Mouse (Mus musculus): ENCODE data around the gene Cdhr2.

Cdhr2 gene

DNA sequence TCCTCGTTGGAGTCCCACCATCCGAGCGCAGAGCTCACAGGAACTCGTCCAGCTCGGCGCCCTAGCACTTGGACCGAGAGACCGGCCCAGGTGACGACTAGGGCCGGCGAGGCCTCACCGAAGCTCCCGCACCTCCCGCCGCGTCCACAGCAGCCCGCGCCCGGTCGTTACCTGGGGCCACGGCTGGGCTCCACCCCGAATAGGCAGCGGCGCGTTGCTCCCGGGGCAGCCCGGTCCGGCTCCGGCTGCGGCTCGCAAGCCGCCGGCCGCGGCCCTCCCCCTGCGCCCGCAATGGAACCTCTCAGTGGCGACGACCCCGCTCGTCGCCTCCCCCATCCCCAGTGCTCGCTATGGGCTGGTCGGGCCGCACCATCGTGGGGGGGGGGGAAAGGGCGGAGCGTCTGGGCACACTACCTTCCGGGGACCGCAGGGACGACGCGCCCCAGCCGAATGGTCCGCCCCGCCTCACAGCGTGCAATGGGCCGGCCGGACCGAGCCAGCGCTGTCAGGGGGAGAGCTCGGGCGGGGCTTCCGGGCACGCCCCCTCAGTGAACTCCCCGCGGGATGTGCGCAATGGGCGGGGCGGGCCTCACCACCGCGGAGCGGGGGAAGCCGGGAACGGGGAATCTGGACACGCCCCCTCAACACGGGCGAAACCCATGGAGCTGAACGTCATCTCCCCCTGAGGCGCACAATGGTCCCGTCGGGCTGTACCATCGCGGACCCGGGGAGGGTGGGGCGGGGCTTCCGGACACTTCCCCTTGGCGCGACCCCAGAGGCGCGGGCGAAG, 7.5 kb upstream of the Cdhr2 start, which contains the start of gene Rnf44:
Gene Rnf44, minus strand, starts transcription at position 350 of the 790 bp plus-strand sequence.
- peak; percentile 99 to 100 for DNase-seq

DNA sequence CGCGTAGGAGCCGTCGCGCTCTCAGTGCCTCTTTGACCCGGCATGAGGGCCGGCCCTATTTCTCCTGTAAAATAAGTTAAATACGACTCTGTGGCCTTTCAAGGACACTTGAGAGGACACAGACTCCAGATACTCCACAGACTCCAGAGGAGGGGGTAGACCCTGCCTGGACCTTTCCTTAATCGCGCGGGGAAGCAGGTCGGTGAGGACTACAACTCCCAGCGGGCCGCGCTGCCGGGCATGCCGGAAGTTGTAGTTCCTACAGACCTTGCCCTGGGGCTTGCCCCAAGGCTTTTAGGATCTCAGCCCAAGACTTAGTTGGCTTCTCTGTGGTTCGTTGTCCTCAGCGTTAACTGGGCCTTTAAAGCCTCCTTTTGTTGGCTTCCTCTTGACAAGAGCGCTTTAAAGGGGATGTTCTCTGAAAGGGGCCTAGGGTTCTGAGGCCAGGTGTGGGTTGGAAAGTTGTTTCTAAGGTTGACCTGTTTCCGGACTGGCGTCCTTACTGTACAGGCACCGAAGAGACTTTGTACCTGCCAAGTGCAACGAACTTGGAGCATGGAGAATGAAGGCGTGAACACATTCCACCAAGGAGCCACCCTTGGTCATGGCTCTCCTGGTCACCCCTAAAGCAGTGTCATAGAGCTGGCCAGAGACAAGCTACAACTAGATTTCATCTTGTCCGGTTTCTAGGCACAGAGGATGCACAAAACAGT, 6.8 kb upstream of the Cdhr2 start:
- no peak for DNase-seq

DNA sequence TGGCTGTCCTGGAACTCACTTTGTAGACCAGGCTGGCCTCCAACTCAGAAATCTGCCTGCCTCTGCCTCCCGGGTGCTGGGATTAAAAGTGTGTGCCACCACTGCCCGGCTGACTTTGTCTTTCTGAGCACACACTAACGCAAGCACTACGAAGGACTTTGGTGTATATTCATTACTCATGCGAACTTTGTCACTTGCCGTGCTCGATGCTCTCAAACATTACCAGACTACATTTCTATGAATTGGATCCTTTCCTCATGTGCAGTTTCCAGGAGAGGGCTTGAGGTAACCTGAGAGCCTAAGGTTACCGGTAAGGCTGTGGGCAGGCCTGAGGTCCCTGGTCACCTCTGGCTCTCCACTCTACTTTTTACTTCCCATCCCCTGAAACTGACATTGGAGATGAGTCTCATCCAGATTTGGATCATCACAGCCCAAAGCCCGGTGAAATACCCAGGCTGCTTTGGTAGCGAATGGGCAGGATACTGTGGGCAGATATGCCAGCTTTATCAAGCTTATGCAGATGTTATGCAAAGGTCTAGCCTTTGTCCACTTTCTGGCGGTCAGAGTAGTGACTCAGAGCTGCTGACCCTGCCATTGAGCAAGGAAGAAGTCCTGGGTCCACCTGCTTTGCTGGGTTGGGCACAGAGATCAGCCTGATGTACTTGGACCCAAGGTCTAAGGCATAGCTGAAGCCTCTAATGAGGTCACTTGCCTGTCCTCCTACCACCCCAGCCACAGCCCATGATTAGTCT, 5.6 kb upstream of the Cdhr2 start:
- DNase-seq, result no peak

DNA sequence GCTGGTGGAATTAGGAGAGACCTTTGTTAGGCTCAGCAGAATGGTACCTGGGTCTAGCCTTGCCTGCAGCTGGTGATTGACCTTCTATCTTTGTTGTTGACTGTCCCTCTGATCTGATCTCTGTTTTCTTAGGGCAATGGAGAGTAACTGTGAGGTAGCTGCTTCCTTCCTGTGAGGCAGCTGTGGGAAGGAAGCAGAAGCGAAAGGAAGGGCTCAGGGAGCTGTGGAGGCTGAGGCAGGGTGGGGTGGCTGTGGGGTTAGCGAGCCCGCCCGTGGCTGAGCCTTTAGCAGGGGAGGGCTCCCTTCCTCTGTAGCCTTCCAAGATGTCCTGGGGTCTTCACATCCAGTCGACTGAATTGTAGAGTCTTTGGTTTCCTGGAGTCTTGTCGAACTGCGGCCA, 1.2 kb downstream of the Cdhr2 start:
- DNase-seq, result no peak

DNA sequence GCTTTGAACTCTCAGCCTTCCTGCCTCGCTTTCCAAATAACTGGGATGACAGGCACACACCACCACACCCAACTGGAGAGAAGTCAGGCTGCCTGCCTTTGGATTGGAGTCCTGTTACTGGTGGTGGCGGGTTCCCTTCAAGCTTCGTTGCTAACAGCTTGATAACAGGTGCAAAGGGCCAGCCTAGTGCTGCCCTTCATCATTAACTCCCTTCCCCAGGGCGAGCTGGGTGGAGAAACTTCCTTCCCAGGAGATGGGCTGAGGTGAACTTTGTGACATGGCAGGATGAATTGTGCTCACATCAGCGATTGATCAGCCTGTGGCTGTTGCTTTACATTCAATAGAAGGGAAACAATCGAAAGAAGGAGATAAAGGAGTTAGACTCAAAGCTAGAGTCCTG, 3.6 kb downstream of the Cdhr2 start:
- DNase-seq, result no peak

DNA sequence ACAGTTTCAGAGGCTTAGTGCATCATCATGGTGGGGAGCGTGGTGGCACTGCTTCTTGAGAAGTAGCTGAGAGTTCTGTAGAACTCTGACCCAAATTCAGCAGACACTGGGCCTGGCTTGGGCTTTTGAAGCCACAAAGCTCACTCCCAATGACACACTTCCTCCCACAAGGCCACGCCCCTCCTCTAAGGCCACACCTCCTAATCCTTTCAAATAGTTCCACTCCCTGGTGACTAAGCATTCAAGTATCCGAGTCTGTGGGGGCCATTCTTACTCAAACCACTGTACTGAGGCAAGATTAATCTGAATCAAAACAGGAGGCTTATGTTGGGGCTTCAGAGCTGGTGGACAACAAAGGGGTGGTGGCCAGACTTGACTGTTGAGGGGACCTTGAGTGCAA, 9.6 kb downstream of the Cdhr2 start:
- no peak for DNase-seq

DNA sequence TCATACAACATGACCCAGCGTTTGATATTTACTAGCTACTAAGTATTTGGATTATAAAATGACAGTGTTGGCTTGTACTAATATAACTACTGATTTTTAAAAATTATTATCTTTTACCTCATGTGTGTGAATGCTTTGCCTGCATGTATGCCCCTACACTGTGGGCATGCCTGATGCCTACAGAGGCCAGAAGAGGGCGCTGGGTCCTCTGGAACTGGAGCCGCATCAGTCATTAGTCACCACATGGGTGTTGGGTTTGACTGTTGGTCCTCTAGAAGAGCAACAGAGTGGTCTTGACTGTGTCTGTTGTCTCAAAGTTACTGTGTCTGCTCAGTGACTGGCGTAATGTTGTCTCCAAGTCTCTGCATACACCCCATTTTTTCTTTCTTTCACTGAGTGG, 13.1 kb downstream of the Cdhr2 start:
- no peak for DNase-seq

DNA sequence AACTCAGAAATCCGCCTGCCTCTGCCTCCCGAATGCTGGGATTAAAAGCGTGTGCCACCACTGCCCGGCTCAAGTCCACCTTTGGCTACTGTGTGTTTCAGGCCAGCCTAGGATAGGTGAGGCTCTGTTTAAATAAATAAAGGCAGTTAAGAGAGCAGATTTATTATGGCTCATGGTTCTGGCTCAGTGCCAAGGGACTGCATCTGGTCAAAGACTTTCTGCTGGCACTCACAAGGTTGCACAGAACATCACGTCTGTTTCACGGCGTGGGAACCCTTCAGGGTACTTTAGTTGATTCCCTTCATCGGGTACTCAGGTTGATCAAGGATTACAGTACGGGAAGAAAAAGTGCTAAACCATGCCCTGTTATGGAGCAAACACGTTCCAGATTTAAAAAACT, 13.7 kb downstream of the Cdhr2 start:
- no peak for DNase-seq

DNA sequence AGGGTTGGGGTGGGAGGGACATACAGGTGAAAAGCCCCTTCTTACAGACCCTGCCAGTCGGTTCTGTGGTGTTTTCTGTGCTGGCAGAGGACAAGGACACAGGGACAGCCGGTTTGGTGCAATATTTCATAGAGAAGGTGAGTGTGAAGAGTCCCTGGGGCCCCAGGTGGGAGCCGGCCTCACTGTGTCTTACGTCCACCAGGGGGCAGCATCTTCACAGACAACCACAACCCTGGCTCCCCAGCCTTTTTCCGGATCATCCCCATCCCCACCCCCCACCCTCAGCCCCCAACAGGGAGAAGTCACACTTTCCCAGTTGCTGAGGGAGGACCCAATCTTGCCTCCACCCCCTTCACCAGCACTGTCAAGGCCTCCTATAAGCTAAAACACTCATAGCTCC, 15.7 kb downstream of the Cdhr2 start:
- peak in 1 of 2 experiments; percentile 38 for DNase-seq

DNA sequence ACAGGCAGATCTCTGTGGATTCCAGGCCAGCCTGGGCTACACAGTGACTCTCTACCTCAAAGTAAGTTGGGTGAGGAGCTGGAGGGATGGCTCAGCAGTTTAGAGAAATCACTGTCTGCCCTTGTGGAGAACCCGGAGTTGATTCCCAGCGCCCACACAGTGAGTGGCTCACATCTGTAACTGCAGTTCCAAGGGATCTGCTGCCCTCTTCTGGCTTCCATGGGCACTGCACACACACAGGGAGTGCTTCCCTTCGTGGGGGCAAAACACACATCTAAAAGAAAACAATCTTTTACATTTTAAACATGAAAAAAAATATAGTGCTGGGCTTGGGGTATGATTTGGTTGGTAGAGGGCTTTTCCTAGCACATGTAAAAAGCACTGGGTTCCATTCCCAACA, 21.9 kb downstream of the Cdhr2 start:
- DNase-seq, result no peak

DNA sequence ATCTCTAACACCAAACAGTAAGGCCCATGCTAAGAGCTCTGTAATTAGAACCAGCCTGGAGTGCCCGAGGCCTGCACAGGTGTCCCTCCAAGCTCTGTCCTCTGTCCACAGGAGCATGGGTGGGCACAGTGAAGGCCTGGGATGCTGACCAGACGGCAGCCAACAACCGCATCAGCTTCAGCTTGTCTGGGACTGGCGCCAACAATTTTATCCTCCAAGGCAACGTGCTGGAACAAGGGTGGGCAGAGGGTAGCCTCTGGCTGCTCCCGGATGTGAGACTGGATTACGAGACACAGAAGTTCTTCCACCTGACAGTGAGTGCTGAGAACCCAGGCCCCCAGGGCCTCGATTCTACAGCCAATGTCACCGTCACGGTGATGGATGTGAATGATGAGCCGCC, 24.9 kb downstream of the Cdhr2 start:
- DNase-seq, result no peak

DNA sequence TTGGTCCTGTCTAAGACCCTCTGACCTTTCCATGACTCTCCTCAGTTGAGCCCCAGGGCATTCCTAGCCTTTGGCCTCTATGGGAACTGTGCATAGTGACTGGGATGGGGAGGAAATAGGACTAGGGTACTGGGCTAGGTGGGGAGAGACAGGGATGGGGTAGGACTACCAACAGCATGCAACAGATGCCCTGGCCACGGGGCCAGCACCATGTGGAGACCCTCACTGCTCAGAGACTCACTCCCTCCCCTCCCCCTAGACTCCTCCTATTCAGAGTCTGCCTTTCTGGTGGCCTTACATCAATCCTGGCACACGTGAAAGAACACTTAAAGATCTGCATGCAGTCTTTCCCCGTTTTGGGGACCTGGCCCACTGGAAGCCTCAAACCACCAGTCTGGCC, 35.7 kb downstream of the Cdhr2 start:
- DNase-seq, result no peak

DNA sequence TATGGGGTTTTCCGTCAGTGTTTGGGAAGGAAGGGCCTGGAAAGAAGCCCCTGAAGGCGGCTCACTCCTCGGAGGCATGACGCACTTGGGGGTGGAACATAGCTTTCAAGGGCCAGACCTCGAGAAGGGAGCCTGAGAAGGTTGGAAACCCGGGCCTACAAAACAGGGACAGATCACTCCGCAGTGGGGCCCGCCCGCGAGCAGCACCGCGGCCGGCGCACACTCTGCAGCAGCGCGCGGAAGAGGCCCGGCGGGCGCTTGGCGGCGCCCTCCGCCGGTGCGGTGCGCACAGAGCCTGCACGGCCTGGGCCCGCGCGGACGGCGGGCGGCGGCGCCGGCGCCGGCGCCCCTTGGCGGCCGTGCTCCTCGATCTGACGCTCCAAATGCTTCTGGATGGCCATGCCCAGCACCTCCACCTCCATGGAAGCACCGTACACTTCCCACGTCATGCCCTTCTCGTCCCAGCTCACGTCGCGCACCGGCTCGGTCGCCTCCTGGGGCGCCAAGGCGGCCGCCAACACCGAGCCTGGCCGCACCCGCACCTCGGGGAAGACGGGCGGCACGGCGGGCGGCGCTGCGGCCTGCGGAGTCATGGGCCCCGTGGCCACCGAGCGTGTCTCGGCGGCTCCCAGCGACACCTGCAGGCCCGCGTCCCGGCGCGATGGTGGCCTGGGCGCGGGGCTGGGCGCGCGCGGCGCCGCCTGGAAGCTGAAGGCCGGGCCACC, 36.4 kb downstream of the Cdhr2 start:
- DNase-seq, result peak in 1 of 2 experiments; percentile 30

DNA sequence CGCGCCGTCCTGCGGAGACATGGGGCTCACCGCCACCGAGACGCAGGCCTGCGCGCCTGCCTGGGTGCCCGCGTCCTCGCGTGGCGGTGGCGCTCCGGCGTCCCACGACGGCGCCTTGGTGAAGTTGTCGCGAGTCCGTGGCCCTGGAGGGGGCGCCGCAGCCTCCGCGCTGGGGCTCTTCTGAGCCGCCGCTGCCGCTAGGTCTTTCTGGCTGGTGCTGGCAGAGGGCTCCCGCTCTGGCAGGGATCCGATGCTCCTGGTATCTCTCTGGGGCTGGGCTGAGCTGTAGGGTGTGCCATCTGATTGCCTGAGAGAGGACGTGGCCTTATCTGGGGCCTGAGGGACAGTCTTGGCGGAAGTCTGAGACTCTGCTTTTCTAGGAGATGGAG, 36.9 kb downstream of the Cdhr2 start:
- no peak for DNase-seq

DNA sequence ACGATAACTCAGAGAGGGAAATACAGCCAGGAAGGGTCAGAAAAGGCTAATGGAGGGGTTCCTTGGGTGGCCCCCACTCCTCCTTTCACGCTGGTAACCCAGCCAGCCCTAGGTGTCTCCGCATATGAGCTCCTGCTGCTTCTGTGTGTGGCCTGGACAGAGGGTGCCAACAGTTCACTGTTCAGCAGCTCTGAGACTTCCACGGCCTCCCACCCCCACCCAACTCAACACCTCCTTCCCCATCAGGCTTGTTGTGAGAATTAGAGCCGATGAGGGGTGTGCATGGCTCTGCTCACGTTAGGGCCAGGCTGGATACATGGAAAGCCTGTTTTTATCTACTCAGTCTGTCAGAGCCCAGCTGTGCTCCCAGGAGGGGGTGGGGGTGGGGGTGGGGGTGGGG, 44.8 kb downstream of the Cdhr2 start:
- DNase-seq, result no peak

DNA sequence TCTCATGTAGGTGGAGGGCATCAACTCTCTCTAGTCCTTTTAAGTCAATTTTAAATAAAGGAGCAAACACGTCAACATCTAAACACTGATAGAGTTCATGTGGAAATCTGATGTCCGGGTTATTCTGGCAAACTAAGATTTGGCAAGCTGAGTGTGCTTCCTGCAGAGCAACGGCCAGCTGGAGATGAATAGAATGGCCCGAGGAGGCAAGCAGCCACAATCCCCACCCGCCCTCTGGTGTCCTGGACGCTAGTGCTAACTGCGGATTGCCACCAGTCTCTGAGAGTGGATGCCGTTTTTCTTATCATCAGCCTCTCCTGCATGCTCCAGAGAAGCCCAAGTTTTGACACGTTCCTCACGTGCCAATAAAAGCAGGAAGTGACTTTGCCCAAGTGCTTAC, 45.6 kb downstream of the Cdhr2 start:
- DNase-seq, result no peak

DNA sequence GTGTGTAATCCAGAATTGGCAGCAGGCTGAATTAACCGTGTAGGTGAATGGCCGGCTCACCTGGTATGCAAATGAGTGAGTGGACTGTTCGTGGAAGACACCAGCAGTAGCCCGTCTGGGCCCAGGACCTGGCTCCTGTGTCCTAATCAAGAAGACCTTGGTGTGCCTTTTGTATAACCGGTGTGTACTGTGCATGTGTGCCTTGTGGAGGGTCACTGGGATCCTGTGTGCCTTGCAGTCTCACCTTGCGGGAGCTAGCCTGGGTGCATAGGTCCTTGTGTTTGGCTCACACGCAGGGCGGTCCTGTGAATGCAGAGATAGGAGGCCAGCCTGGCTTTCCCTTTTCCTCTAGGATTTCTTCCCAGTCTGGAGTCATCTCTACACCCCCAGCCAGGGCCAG, 46.9 kb downstream of the Cdhr2 start:
- DNase-seq, result no peak

DNA sequence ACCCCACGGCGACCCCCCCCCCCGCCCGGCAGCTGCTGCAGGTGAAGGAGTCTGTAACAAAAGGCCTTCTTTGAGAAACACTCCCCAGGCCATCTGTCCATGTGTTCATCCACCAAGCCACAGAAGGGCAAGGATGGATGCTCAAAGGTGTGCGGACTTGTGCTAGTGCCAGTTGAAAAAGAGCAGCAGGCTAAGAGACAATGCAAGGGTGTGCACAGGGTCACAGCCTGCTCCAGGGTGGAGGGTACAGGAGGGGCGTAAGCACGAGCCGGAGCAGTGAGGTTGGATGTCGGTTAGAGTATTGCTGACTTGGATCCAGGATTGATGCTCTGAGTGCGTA, 47.4 kb downstream of the Cdhr2 start:
- no peak for DNase-seq

DNA sequence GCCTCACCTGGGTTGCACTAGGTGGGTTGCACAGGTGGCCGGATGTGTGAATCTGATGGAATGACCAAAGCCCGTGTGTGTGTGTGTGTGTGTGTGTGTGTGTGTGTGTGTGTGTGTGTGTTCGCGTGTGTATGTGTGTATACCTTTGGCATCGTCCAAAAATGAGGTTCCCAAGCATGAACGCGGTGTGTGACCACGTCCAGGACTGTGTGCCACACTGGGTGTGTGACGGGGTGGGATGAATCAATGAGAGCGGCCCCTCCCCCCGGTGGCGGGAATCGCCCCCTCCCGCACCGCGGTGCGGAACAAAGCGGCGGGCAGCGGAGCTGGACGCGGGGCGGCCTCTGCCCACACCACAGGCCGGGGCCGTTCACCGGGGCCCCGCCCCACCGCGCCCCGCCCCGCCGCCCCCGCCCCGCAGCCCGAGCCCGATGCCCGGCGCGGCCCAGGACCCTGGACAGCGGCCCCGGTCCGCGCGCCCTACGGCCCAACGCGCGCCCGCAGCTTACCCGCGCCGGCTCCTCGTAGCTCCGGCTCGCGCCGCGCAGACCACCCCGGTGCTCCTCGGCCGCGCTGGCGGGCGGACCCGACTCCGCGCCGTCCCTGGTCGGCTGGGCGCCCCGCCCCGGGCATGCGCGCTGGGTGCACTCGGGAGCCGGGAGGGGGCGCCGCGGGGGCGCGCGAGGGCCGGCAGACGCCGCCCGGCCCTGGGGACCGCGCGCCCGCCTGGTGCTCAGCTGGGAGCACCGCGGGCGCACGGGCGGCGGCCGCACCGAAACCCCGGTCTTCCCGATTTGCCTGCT, 48.0 kb downstream of the Cdhr2 start:
- peak; percentile 34 to 67 for DNase-seq

DNA sequence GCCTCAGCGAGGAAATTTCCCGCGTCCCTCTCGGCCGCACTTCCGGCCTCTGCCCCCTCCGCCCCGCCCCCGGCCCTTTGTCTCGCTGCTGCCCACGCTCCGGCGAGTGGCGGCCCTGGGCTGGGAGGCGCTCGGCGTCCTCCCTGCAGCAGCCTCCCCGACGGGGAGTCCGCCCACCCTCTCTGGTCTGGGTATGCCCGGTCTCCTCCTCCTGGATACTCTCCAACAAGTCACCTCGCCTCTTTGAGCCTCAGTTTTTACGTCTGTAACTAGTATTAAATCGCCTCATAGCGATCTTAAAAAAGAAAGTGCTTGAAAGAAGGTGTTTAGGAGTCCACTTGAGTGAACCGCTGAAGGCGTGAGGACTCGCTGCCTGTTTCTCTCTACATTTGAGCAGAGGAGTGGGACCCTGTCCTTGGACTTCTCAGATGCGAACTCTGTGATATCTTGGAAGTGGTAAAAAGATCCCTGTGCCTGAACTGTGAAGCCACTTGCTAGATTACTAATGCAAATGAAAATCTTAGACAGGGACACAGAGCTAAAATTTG, 48.7 kb downstream of the Cdhr2 start, which contains the start of gene Gprin1:
Gene Gprin1, minus strand, starts transcription at position 11 of the 548 bp plus-strand sequence.
- DNase-seq, result no peak

DNA sequence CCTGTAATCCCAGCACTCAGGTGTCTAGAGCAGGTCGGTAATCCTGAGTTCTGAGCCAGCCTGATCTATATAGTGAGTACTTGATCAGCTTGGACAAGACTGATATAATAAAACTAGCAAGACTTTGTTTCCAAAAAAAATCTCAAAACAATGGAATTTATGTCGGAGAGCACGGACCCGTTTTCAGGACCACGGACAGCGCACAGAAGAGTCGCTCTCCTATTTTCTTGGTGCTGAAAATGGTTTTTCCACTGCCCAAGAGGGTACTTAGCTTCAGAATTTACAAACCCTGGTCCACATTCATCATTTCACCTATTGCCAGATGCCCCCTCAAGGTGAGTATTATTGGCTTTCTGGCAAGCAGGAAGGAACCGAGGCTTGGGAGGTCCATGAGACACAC, 49.4 kb downstream of the Cdhr2 start:
- DNase-seq, result peak in 1 of 2 experiments; percentile 36

DNA sequence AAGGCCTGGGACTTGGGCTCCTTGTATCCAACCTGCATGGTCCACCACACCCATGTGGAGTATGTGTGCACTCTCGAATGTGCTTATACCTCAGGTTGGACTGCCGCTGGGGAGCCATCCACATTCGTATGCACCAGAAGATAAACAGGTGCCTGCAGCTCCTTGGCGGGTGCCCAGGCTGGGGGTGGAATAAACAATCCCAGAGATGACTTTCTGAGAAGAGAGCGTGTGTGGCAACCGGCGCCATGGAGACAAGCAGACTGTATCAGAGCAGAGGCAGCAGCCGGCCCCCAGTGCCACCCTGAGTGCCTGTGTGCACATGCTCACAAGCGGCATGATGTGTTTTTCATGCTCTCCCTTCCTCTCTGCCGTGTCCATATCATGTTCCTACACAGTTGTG, 51.4 kb downstream of the Cdhr2 start:
- no peak for DNase-seq

Data from lung, postnatal 4 days (tissue).